Mouse (Mus musculus): ENCODE data around the gene 2610507B11Rik. TPM values are rescaled to one million over a fixed set of nuclear protein-coding genes. Genes with fewer than 3 reads are reported as not detected.

The 2610507B11Rik gene
- polyA plus RNA-seq, 1 experiment: 41.3 TPM

- TF ChIP-seq GATA1 (IDR thresholded peaks at IDR 0.05; ENCODE audit: low read length): no peak
Measured at GRCm38 (mm10) chr11:78322076-78322831, 60.7 kb downstream of the 2610507B11Rik start.

GRCm38 (mm10) chr11:78322860-78323259 lies 61.3 kb downstream of the 2610507B11Rik start, which contains the start of gene Aldoc:
Gene Aldoc, plus strand, starts transcription at chr11:78322968.
- no peak for TF ChIP-seq GATA1 (IDR thresholded peaks at IDR 0.05; ENCODE audit: low read length)

- TF ChIP-seq GATA1 (IDR thresholded peaks at IDR 0.05; ENCODE audit: low read length): no peak
Measured at GRCm38 (mm10) chr11:78324000-78324785, 62.6 kb downstream of the 2610507B11Rik start.

GRCm38 (mm10) chr11:78324965-78325364 lies 63.4 kb downstream of the 2610507B11Rik start:
- TF ChIP-seq GATA1 (IDR thresholded peaks at IDR 0.05; ENCODE audit: low read length): no peak

GRCm38 (mm10) chr11:78327215-78327614 lies 65.7 kb downstream of the 2610507B11Rik start:
- TF ChIP-seq GATA1 (IDR thresholded peaks at IDR 0.05; ENCODE audit: low read length): no peak

GRCm38 (mm10) chr11:78327634-78328511 lies 66.3 kb downstream of the 2610507B11Rik start, which contains the start of gene Pigs:
Gene Pigs, plus strand, starts transcription at chr11:78328415.
- no peak for TF ChIP-seq GATA1 (IDR thresholded peaks at IDR 0.05; ENCODE audit: low read length)

GRCm38 (mm10) chr11:78328512-78329056 lies 67.0 kb downstream of the 2610507B11Rik start:
- TF ChIP-seq GATA1 (IDR thresholded peaks at IDR 0.05; ENCODE audit: low read length): no peak

GRCm38 (mm10) chr11:78332676-78333075 lies 71.1 kb downstream of the 2610507B11Rik start:
- no peak for TF ChIP-seq GATA1 (IDR thresholded peaks at IDR 0.05; ENCODE audit: low read length)

- TF ChIP-seq GATA1 (IDR thresholded peaks at IDR 0.05; ENCODE audit: low read length): no peak
Measured at GRCm38 (mm10) chr11:78333992-78334391, 72.4 kb downstream of the 2610507B11Rik start.

GRCm38 (mm10) chr11:78337040-78337439 lies 75.5 kb downstream of the 2610507B11Rik start:
- TF ChIP-seq GATA1 (IDR thresholded peaks at IDR 0.05; ENCODE audit: low read length): no peak

Other genes starting within 250 kb of the 2610507B11Rik start
- 11.8 and 15.2 TPM in 2 replicates for gene Dhrs13, start 229.5 kb upstream of the 2610507B11Rik start, polyA plus RNA-seq (2012)
- gene Flot2, start 223.8 kb upstream of the 2610507B11Rik start, polyA plus RNA-seq (2012): 18.9 and 20.8 TPM in 2 replicates
- gene Eral1, start 181.4 kb upstream of the 2610507B11Rik start, polyA plus RNA-seq (2012): 6.1 and 8.8 TPM in 2 replicates
- 24.2 and 24.7 TPM in 2 replicates for gene Fam222b, start 167.1 kb upstream of the 2610507B11Rik start, polyA plus RNA-seq (2012)
- gene Traf4, start 96.2 kb upstream of the 2610507B11Rik start, polyA plus RNA-seq (2012): 23.6 and 25.9 TPM in 2 replicates
- 6.0 TPM in 2 replicates for gene Nek8, start 85.1 kb upstream of the 2610507B11Rik start, polyA plus RNA-seq (2012)
- 90.9 and 118 TPM in 2 replicates for gene Tlcd1, start 85.0 kb upstream of the 2610507B11Rik start, polyA plus RNA-seq (2012)
- gene Rpl23a, start 78.2 kb upstream of the 2610507B11Rik start, polyA plus RNA-seq (2012): 345 and 1,761 TPM in 2 replicates
- gene Rab34, start 73.3 kb upstream of the 2610507B11Rik start, polyA plus RNA-seq (2012): 1.2 and 1.4 TPM in 2 replicates
- gene Proca1, start 68.4 kb upstream of the 2610507B11Rik start, polyA plus RNA-seq (2012): not detected in 2 replicates
- 2.5 and 8.6 TPM in 2 replicates for gene Sdf2, start 16.0 kb upstream of the 2610507B11Rik start, polyA plus RNA-seq (2012)
- 96.8 and 108 TPM in 2 replicates for gene Supt6, start 15.8 kb upstream of the 2610507B11Rik start, polyA plus RNA-seq (2012)
- gene BC030499, start 29.1 kb downstream of the 2610507B11Rik start, polyA plus RNA-seq (2012): not detected in 2 replicates
- gene Spag5, start 39.8 kb downstream of the 2610507B11Rik start, polyA plus RNA-seq (2012): 28.8 and 67.9 TPM in 2 replicates
- 3.5 and 6.2 TPM in 2 replicates for gene Aldoc, start 61.2 kb downstream of the 2610507B11Rik start, polyA plus RNA-seq (2012)
- 50.2 and 84.3 TPM in 2 replicates for gene Pigs, start 66.7 kb downstream of the 2610507B11Rik start, polyA plus RNA-seq (2012)
- 28.0 and 37.7 TPM in 2 replicates for gene Unc119, start 81.7 kb downstream of the 2610507B11Rik start, polyA plus RNA-seq (2012)
- not detected in 2 replicates for gene Foxn1, start 124.8 kb downstream of the 2610507B11Rik start, polyA plus RNA-seq (2012)
- not detected in 2 replicates for gene Slc13a2, start 160.5 kb downstream of the 2610507B11Rik start, polyA plus RNA-seq (2012)
- gene Slc46a1, start 203.9 kb downstream of the 2610507B11Rik start, polyA plus RNA-seq (2012): not detected in 2 replicates
- gene Sarm1, start 236.0 kb downstream of the 2610507B11Rik start, polyA plus RNA-seq (2012): 0.01 TPM in 1 of 2 replicates, not detected in the other
- gene Vtn, start 237.3 kb downstream of the 2610507B11Rik start, polyA plus RNA-seq (2012): not detected in 2 replicates
- gene Sebox, start 241.7 kb downstream of the 2610507B11Rik start, polyA plus RNA-seq (2012): not detected in 2 replicates